Mouse (Mus musculus) midbrain, postnatal 0 days (tissue): ENCODE data around the gene Micu1. TPM values are rescaled to one million over a fixed set of nuclear protein-coding genes. Genes with fewer than 3 reads are reported as not detected.

Experiments used
- ATAC-seq: fragments of 200-750 bp; cut with Nextera tagmentation; 2 replicates; pipeline ENCODE4 v1.8.0; 2017; ENCODE audit warnings: moderate number of reproducible peaks, mild to moderate bottlenecking, moderate TSS enrichment, moderate library complexity; ENCODE audit not compliant: low FRiP score
- DNase-seq: peaks from one replicate; pipeline ENCODE4 v3.0.0-alpha.2; 2015; ENCODE audit warnings: low spot score
- H3K27ac ChIP-seq: fragments of 300-500 bp; sonication (generic); 2 replicates; pipeline ENCODE4 v1.5.1; 2014; ENCODE audit warnings: low read depth, mild to moderate bottlenecking, low read length, mixed read lengths
- H3K27me3 ChIP-seq: fragments of 300-500 bp; sonication (generic); 2 replicates; pipeline ENCODE4 v1.6.1; 2014; ENCODE audit warnings: low read length, control low read depth, mixed read lengths; ENCODE audit not compliant: insufficient read depth
- H3K36me3 ChIP-seq: fragments of 300-500 bp; sonication (generic); 2 replicates; pipeline ENCODE4 v1.6.1; 2014; ENCODE audit warnings: low read length, control low read depth, mixed read lengths; ENCODE audit not compliant: insufficient read depth
- H3K4me1 ChIP-seq: fragments of 300-500 bp; sonication (generic); 2 replicates; pipeline ENCODE4 v1.6.1; 2014; ENCODE audit warnings: mild to moderate bottlenecking, control low read depth, antibody characterized with exemption, low read length, mixed read lengths; ENCODE audit not compliant: insufficient read depth
- H3K4me2 ChIP-seq: fragments of 300-500 bp; sonication (generic); 2 replicates; pipeline ENCODE4 v1.6.1; 2014; ENCODE audit warnings: low read depth, mild to moderate bottlenecking, low read length, mixed read lengths; ENCODE audit not compliant: poor library complexity, severe bottlenecking
- H3K4me3 ChIP-seq: fragments of 300-500 bp; sonication (generic); 2 replicates; pipeline ENCODE4 v1.5.1; 2014; ENCODE audit warnings: low read depth, mild to moderate bottlenecking, low read length, moderate library complexity
- H3K9ac ChIP-seq: fragments of 300-500 bp; sonication (generic); replicated peaks from 2 replicates; pipeline ENCODE4 v1.6.1; 2014; ENCODE audit warnings: mild to moderate bottlenecking, low read length, moderate library complexity, mixed read lengths; ENCODE audit not compliant: poor library complexity, severe bottlenecking
- H3K9me3 ChIP-seq: fragments of 300-500 bp; sonication (generic); 2 replicates; pipeline ENCODE4 v1.6.1; 2016; ENCODE audit warnings: low read length, control low read depth
- CTCF ChIP-seq: IDR thresholded peaks from 2 replicates; pipeline ENCODE4 v1.5.1; 2016; ENCODE audit warnings: antibody characterized with exemption, mild to moderate bottlenecking
- WGBS: fragments of 180-500 bp; shearing (Covaris S2); extraction: QIAGEN DNeasy Blood & Tissue Kit; methylation state at CpG from one replicate; pipeline ENCODE4 v1.1.7; 2014; 5-methylcytosine and 5-hydroxymethylcytosine counted together
- polyA plus RNA-seq: library from polyadenylated mRNA; unstranded; fragments of >200 nt; fragmentation: Nextera tagmentation; extraction: Ambion mirVana; gene quantifications from 2 replicates; pipeline ENCODE4 v1.2.1, GENCODE M21; 2015
- total RNA-seq: library from RNA; depleted of rRNA; stranded (reverse); fragments of >200 nt; gene quantifications from 2 replicates; pipeline ENCODE4 v1.2.3, GENCODE M21; 2014

Gene Micu1
- total and polyA plus RNA-seq, 2 experiments from 2014 or later = 61.1 to 70.9 TPM

DNA sequence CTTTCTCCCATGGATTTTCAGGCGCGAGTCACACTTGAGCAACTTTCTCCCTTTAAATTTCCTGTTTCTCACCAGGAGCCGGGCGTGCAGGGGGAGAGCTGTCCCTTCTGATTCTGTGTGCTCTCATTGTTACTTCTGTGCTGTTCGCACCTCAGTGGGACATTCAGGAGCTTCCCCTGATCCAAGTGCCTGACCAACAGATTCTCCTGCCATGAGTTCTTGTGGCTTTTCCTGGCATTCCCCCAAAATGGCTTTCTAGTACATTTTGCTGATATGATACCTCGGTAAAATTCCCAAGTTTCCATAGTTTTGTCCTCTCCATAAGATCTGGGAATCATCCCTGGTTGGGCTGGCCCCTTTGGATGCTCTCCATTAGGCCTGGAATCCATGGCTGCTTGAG is 25.0 kb downstream of the Micu1 start:
- Histone ChIP-seq H3K27ac (no peak overlapping the region), H3K27me3 (no peaks in the 10 kb centered on the region), H3K9ac (no peak overlapping the region), H3K4me3 (no peak overlapping the region), H3K4me2 (no peak overlapping the region), H3K36me3 (peaks cover 2% of the 10 kb centered on the region; the same call in 1 of the 2 replicates), H3K9me3 (no peaks in the 10 kb centered on the region), H3K4me1 (no peaks in the 10 kb centered on the region)
- no peak for TF ChIP-seq CTCF
- no peak for ATAC-seq
- WGBS = 55% methylated on average over 6 of the region's 6 CpGs
- DNase-seq = no peak

DNA sequence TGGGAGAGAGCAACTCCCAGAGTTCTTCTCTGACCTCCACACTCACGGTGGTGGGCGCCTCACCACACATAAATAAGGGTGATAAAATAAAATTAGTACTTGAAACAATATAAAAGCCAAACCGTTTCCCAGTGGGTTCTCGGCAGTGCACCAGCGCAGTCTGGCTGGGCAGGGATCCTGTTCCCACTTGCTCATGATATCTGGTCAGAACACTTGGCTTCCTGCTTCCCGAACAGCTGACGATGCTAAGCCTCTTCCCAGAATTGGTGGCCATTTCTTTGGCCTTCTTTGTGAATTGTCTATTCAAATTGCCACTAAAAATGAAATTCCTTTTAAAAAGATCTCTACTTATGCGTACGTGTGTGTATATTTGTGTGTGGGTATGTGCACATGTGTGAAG is 27.0 kb downstream of the Micu1 start:
- Histone ChIP-seq H3K9me3 (no peaks in the 10 kb centered on the region), H3K27me3 (no peaks in the 10 kb centered on the region), H3K4me2 (no peak overlapping the region), H3K4me3 (no peak overlapping the region), H3K27ac (no peak overlapping the region), H3K4me1 (no peaks in the 10 kb centered on the region), H3K9ac (no peak overlapping the region), H3K36me3 (peaks cover 7% of the 10 kb centered on the region)
- 93% methylated on average over 9 of the region's 9 CpGs for WGBS
- ATAC-seq = no peak
- no peak for TF ChIP-seq CTCF
- no peak for DNase-seq

DNA sequence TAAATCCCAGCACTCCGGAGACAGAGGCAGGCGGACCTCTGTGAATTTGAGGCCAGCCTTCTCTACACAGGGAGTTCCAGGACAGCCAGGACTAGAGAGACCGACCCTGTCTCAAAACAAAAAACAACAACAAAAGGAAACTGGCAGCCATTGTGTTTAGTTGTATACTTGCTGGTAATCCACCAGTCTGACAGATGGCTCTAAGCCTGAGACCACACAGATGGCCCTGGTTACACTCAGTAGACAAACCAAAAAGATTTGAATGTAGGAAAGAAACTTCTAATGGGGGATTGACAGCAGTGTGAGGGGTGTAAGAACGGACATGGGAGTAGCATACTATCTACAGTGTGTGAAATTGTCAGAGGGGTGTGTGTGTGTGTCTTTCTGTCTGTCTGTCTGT is 27.6 kb downstream of the Micu1 start:
- WGBS = 22% methylated on average over 4 of the region's 4 CpGs
- no peak overlapping the region for H3K9ac ChIP-seq
- no peaks in the 10 kb centered on the region for H3K27me3 ChIP-seq
- no peaks in the 10 kb centered on the region for H3K4me1 ChIP-seq
- H3K9me3 ChIP-seq = no peaks in the 10 kb centered on the region
- DNase-seq (no peak), ATAC-seq (no peak)
- no peak overlapping the region for H3K27ac ChIP-seq
- peaks cover 7% of the 10 kb centered on the region for H3K36me3 ChIP-seq
- no peak overlapping the region for H3K4me3 ChIP-seq
- no peak overlapping the region for H3K4me2 ChIP-seq
- no peak for TF ChIP-seq CTCF

DNA sequence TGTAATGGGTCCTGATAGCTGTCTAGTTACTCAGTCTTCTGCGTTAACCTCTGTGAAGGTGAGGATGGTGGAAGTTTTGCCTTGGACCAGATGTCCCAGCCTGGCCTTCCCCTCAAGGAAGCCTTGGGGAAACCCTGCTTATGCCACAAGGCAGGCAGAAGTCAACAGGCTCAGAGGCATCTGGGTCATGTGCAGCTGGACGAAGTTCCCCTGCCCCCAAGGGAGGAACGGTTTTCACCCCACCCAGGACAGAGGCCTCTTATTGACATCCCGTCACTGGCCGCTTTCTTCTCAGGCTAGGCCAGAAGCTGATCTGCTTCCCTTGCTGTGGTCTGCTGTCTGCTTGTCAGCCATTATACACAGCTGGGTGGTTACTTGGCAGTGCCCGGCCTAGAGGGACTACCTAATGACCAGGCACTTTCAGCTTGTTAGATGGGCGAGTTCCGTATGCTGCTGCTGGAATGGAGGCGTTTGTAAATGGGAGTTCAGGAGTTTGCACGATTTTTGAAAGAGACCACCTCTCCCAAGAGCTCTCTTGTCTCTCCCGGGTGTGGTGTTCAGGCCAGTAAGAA is 33.8 kb downstream of the Micu1 start:
- DNase-seq (peak; percentile 44), ATAC-seq (no peak)
- no peak for TF ChIP-seq CTCF
- Histone ChIP-seq H3K4me3 (no peak overlapping the region), H3K4me2 (no peak overlapping the region), H3K9me3 (no peaks in the 10 kb centered on the region), H3K4me1 (no peaks in the 10 kb centered on the region), H3K36me3 (peaks cover 9% of the 10 kb centered on the region), H3K9ac (no peak overlapping the region), H3K27ac (no peak overlapping the region), H3K27me3 (no peaks in the 10 kb centered on the region)
- WGBS = 79% methylated on average over 11 of the region's 11 CpGs

DNA sequence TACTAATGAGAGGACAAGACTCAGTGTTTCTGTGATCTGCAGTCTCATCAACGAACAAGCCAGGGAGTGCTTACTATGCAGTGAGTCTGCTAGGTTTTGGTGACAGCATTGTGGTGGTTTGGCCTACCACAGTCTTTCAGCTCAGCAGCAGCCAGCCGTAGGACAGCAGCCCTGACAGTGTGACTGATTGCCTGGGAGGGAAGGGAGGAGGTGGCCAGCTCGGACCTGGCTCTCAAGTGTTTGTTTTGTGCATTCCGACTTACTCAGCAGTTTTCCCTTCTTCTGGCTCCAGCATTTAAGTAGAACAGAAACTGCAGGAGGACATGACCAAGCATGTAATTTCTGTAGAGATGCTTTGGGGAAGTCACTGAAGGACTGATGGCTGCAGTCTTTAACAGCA is 39.2 kb downstream of the Micu1 start:
- DNase-seq (no peak), ATAC-seq (no peak)
- no peaks in the 10 kb centered on the region for H3K4me1 ChIP-seq

DNA sequence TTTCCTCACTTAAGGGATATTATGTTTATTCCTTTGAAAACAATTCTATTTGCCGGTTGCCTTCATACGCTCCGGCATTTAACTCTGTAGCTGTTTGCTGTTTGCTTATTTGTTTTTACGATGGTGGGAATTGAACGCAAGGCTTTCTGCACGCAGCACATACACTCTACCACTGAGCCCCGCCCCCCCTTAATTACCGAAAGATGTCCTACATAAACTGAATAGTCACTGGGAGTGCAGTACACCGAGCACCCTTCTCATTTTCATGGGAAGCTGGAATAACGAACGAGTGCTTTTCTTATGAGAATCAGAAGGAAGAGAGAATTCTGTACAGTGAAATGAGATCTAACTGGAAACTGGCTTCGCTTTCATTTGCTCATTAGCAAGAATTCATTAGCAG is 41.1 kb downstream of the Micu1 start:
- WGBS = 84% methylated on average over 12 of the region's 12 CpGs

More for the DNA sequence above, 39.2 kb downstream of the Micu1 start:
- no peak overlapping the region for H3K27ac ChIP-seq
- peaks cover 4% of the 10 kb centered on the region; the same call in 1 of the 2 replicates for H3K36me3 ChIP-seq
- H3K4me3 ChIP-seq = no peak overlapping the region
- H3K9ac ChIP-seq = no peak overlapping the region
- TF ChIP-seq CTCF = no peak
- 66% methylated on average over 4 of the region's 4 CpGs for WGBS
- H3K4me2 ChIP-seq = no peak overlapping the region
- H3K27me3 ChIP-seq = no peaks in the 10 kb centered on the region
- H3K9me3 ChIP-seq = no peaks in the 10 kb centered on the region

More for the DNA sequence above, 41.1 kb downstream of the Micu1 start:
- Histone ChIP-seq H3K27me3 (no peaks in the 10 kb centered on the region), H3K4me1 (no peaks in the 10 kb centered on the region), H3K4me3 (no peak overlapping the region), H3K27ac (no peak overlapping the region), H3K4me2 (no peak overlapping the region), H3K9me3 (no peaks in the 10 kb centered on the region), H3K9ac (no peak overlapping the region), H3K36me3 (peaks cover 4% of the 10 kb centered on the region; the same call in 1 of the 2 replicates)
- no peak for TF ChIP-seq CTCF
- no peak for DNase-seq
- ATAC-seq = no peak
